Mouse (Mus musculus) spleen, adult 2 months (tissue): ENCODE results near the gene Serpina5.

ENCODE experiments used
- CTCF ChIP-seq: fragments of 200-500 bp; IDR thresholded peaks from 2 replicates; pipeline ENCODE4 v1.5.1; 2011; ENCODE audit warnings: mild to moderate bottlenecking, inconsistent platforms; ENCODE audit not compliant: insufficient read depth, insufficient read length, insufficient replicate concordance; ENCODE audit errors: extremely low read depth
- POLR2A ChIP-seq: fragments of 200-500 bp; IDR thresholded peaks from 2 replicates; pipeline ENCODE4 v1.6.1; 2011; ENCODE audit warnings: low read depth, low read length, inconsistent platforms

DNA sequence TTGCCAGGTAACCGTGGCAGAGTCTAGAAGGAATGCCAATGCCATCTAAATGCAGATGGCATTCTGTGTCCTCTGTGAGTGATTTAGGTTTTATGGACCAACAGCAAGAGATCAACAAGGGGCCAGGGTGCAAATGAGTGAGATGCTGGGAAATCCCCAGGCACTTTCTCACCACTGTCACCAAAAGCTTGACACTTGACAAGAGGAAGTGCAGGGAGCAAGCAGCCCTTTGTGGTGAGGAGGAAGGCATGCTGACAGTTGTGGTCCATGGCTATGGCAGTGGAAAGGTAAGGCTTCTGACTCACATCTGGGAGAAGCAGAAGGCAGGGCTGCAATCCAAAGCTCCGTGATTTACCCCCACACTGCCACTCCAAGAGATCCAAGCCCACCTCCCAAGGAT, 39.1 kb upstream of the Serpina5 start:
- TF ChIP-seq CTCF = no peak
- no peak for TF ChIP-seq POLR2A
